Mouse (Mus musculus) cortical plate, adult 2 months (tissue): Measurements from ENCODE around the gene Rasal1.

Experiments
- CTCF ChIP-seq: fragments of 200-500 bp; IDR thresholded peaks from 2 replicates; pipeline ENCODE4 v1.5.1; 2011; ENCODE audit warnings: mild to moderate bottlenecking, control low read depth, low read length; ENCODE audit not compliant: insufficient read depth; ENCODE audit errors: extremely low read depth
- POLR2A ChIP-seq: fragments of 200-500 bp; IDR thresholded peaks from 2 replicates; pipeline ENCODE4 v1.6.1; 2011; ENCODE audit warnings: mild to moderate bottlenecking, low read length, control low read depth; ENCODE audit not compliant: insufficient read depth; ENCODE audit errors: extremely low read depth

GRCm38 (mm10) chr5:120634860-120635259 is 13.8 kb upstream of the Rasal1 start:
- TF ChIP-seq CTCF (no peak), POLR2A (no peak)
